Mouse (Mus musculus) liver, postnatal 0 days (tissue): Measurements from ENCODE around the gene Dnajc28. TPM values are rescaled to one million over a fixed set of nuclear protein-coding genes. Genes with fewer than 3 reads are reported as not detected.

Source experiments
- ATAC-seq: fragments of 200-750 bp; cut with Nextera tagmentation; 2 replicates; pipeline ENCODE4 v1.8.0; 2017; ENCODE audit warnings: mild to moderate bottlenecking, moderate library complexity
- DNase-seq: peaks from one replicate; pipeline ENCODE4 v3.0.0-alpha.2; 2016
- H3K27ac ChIP-seq: fragments of 300-500 bp; sonication (generic); 2 replicates; pipeline ENCODE4 v1.5.1; 2014; ENCODE audit warnings: antibody characterized with exemption, moderate library complexity, mild to moderate bottlenecking, low read depth
- H3K27me3 ChIP-seq: fragments of 300-500 bp; sonication (generic); 2 replicates; pipeline ENCODE4 v1.6.1; 2014; ENCODE audit warnings: low read length, control low read depth, mixed read lengths; ENCODE audit not compliant: insufficient read depth
- H3K36me3 ChIP-seq: fragments of 300-500 bp; sonication (generic); replicated peaks from 2 replicates; pipeline ENCODE4 v1.6.1; 2014; ENCODE audit warnings: mild to moderate bottlenecking, control low read depth, low read length, moderate library complexity, mixed read lengths; ENCODE audit not compliant: insufficient read depth
- H3K4me1 ChIP-seq: fragments of 300-500 bp; sonication (generic); 2 replicates; pipeline ENCODE4 v1.6.1; 2014; ENCODE audit warnings: antibody characterized with exemption, mild to moderate bottlenecking, control low read depth; ENCODE audit not compliant: insufficient read depth
- H3K4me2 ChIP-seq: fragments of 300-500 bp; sonication (generic); 2 replicates; pipeline ENCODE4 v1.6.1; 2014; ENCODE audit warnings: low read depth, mild to moderate bottlenecking, low read length, moderate library complexity, mixed read lengths
- H3K4me3 ChIP-seq: fragments of 300-500 bp; sonication (generic); 2 replicates; pipeline ENCODE4 v1.5.1; 2014; ENCODE audit warnings: low read depth, low read length
- H3K9ac ChIP-seq: fragments of 300-500 bp; sonication (generic); replicated peaks from 2 replicates; pipeline ENCODE4 v1.6.1; 2014; ENCODE audit warnings: mild to moderate bottlenecking, moderate library complexity
- H3K9me3 ChIP-seq: fragments of 300-500 bp; sonication (generic); 2 replicates; pipeline ENCODE4 v1.6.1; 2016; ENCODE audit warnings: mild to moderate bottlenecking, control low read depth, low read length, mixed read lengths
- CTCF ChIP-seq: sonication (generic); IDR thresholded peaks from 2 replicates; pipeline ENCODE4 v1.5.1; 2016; ENCODE audit warnings: antibody characterized with exemption, low read depth
- EP300 ChIP-seq: IDR thresholded peaks from 2 replicates; pipeline ENCODE4 v1.6.1; 2016; ENCODE audit warnings: antibody characterized with exemption, low read depth, mild to moderate bottlenecking
- WGBS: fragments of 180-500 bp; shearing (Covaris S2); extraction: QIAGEN DNeasy Blood & Tissue Kit; methylation state at CpG from one replicate; pipeline ENCODE4 v1.1.7; 2014; ENCODE audit not compliant: insufficient replicate concordance; 5-methylcytosine and 5-hydroxymethylcytosine counted together
- polyA plus RNA-seq: library from polyadenylated mRNA; unstranded; fragments of >200 nt; fragmentation: Nextera tagmentation; extraction: Ambion mirVana; gene quantifications from 2 replicates; pipeline ENCODE4 v1.2.1, GENCODE M21; 2015

Dnajc28 gene
- polyA plus RNA-seq, 1 experiment from 2014 or later = 4.3 TPM

DNA sequence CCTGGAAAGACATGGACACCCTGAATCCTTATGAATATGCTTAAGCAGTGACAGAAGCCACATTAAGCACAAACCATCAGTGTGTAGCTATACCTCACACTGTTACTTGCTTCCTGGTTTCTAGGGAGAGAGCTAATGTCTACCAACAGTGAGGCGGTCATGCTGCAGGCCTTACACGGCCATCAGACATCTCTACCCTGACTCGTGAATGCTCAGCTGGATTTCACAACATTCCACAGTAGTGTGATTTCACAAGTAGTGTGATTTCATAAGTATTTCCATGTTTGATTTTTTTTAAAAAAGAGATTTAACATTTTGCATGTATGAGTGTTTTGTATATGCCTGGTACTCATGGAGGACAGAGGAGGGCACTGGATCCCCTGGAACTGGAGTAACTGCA lies 9.8 kb upstream of the Dnajc28 start:
- DNase-seq (no peak), ATAC-seq (no peak)
- TF ChIP-seq CTCF (no peak), EP300 (no peak)
- H3K4me1 ChIP-seq = no peaks in the 10 kb centered on the region
- whole genome bisulfite sequencing = 66% methylated on average over 3 of the region's 3 CpGs
- H3K9ac ChIP-seq = no peak overlapping the region
- no peak overlapping the region for H3K27ac ChIP-seq
- no peak overlapping the region for H3K4me3 ChIP-seq
- peaks cover 83% of the 10 kb centered on the region for H3K36me3 ChIP-seq
- H3K4me2 ChIP-seq = no peak overlapping the region
- no peaks in the 10 kb centered on the region for H3K27me3 ChIP-seq
- no peaks in the 10 kb centered on the region for H3K9me3 ChIP-seq

DNA sequence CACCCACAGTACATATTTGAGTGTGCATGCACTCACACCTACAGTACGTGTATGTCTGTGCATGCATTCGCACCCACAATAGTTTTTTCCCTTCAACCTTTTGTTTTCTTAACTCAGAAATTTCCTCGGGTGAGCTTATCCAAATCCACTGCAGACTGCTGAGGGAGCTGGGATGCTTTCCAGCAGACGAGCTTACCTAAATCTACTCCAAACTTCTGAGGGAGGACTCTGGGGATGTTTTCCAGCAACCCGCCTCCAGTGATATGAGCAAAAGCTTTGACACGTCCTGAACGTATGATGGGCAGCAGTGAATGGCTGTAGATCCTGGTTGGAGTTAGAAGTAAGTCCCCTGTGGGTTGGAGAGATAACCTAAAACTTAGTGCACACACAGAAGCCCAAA lies 9.0 kb upstream of the Dnajc28 start:
- no peaks in the 10 kb centered on the region for H3K9me3 ChIP-seq
- H3K27ac ChIP-seq = no peak overlapping the region
- WGBS = 83% methylated on average over 7 of the region's 7 CpGs
- H3K4me1 ChIP-seq = no peaks in the 10 kb centered on the region
- DNase-seq = no peak
- peaks cover 85% of the 10 kb centered on the region for H3K36me3 ChIP-seq
- no peak for ATAC-seq
- H3K4me2 ChIP-seq = no peak overlapping the region
- H3K27me3 ChIP-seq = no peaks in the 10 kb centered on the region
- H3K9ac ChIP-seq = no peak overlapping the region
- TF ChIP-seq CTCF (no peak), EP300 (no peak)
- H3K4me3 ChIP-seq = no peak overlapping the region

DNA sequence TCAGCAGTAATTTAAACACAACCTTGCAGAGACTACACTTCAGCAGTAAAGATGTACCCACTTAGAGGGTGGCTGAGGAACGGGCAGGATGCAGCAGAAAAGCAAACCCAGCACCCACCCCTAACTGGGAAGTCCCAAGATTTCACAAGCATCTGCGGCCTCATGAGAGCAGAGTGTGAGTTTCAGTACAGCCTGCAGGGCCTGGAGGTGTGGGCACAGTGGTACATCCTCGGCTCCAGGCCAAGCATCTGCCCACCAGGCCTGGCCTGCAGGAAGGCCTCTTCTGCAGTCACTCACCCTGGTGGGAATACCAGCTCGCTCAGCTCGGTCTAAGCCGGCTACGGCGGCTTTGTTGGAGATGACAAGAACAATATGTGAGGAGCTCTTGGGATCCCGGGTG lies 4.2 kb upstream of the Dnajc28 start:
- TF ChIP-seq EP300 (no peak), CTCF (no peak)
- H3K9me3 ChIP-seq = no peaks in the 10 kb centered on the region
- ATAC-seq (no peak), DNase-seq (no peak)
- no peak overlapping the region for H3K4me2 ChIP-seq
- 85% methylated on average over 9 of the region's 9 CpGs for WGBS
- no peak overlapping the region for H3K4me3 ChIP-seq
- no peak overlapping the region for H3K9ac ChIP-seq
- no peak overlapping the region for H3K27ac ChIP-seq
- peaks cover 69% of the 10 kb centered on the region for H3K36me3 ChIP-seq
- H3K4me1 ChIP-seq = 0 out of 2 replicates have a peak, but pooled peaks cover under 1% of the 10 kb centered on the region
- H3K27me3 ChIP-seq = no peaks in the 10 kb centered on the region

DNA sequence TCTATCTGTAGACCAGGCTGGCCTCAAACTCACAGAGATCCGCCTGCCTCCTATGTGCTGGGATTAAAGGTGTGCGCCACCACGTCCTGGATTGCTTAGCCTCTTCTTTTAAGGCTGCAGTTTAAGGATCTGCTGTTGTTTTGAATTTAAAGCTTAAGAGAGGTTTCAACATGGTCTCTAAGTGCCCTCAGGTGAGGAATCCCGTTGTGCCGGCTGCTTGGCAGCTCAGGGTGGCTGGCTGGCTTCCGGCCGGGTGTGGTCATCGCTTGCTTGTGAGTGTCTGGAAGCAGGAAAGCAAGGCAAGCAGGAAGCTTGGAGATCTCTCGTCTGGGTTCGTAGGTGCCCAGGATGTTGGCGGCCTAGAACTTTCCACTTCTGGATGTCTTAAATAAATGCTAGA lies 2.2 kb upstream of the Dnajc28 start:
- H3K4me3 ChIP-seq = no peak overlapping the region
- TF ChIP-seq EP300 = no peak
- TF ChIP-seq CTCF = no peak
- 0 out of 2 replicates have a peak, but pooled peaks cover 2% of the 10 kb centered on the region for H3K4me1 ChIP-seq
- peaks cover 52% of the 10 kb centered on the region for H3K36me3 ChIP-seq
- no peak overlapping the region for H3K4me2 ChIP-seq
- H3K27me3 ChIP-seq = no peaks in the 10 kb centered on the region
- H3K27ac ChIP-seq = no peak overlapping the region
- H3K9me3 ChIP-seq = no peaks in the 10 kb centered on the region
- DNase-seq = no peak
- WGBS = 86% methylated on average over 11 of the region's 11 CpGs
- H3K9ac ChIP-seq = no peak overlapping the region
- no peak for ATAC-seq

DNA sequence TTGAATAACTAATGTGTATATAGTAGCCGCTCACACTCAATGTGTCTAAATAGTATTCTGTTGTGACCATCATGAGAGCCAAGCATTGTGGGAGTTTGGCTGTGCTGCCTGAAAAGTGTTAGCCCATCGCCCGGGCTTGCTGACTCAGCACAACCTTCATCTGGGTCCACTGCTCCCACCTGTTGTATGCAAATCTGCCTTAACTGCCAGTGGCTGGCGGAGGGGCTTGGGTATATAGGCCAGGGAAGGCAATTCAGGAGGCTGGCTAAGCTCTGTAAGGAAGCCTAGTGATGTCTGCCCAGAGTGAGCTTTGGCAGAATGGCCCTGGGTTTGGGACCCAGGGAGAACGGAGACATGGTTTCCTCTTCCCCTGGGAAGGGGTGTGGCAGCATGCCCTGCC lies 1.4 kb upstream of the Dnajc28 start:
- no peak overlapping the region for H3K27ac ChIP-seq
- H3K4me1 ChIP-seq = 0 out of 2 replicates have a peak, but pooled peaks cover 2% of the 10 kb centered on the region
- H3K9ac ChIP-seq = no peak overlapping the region
- H3K27me3 ChIP-seq = no peaks in the 10 kb centered on the region
- H3K36me3 ChIP-seq = peaks cover 45% of the 10 kb centered on the region
- 82% methylated on average over 5 of the region's 5 CpGs for WGBS
- no peak overlapping the region for H3K4me3 ChIP-seq
- H3K4me2 ChIP-seq = no peak overlapping the region
- DNase-seq (peak; percentile 34), ATAC-seq (no peak)
- H3K9me3 ChIP-seq = no peaks in the 10 kb centered on the region
- TF ChIP-seq CTCF = no peak
- TF ChIP-seq EP300 = no peak

DNA sequence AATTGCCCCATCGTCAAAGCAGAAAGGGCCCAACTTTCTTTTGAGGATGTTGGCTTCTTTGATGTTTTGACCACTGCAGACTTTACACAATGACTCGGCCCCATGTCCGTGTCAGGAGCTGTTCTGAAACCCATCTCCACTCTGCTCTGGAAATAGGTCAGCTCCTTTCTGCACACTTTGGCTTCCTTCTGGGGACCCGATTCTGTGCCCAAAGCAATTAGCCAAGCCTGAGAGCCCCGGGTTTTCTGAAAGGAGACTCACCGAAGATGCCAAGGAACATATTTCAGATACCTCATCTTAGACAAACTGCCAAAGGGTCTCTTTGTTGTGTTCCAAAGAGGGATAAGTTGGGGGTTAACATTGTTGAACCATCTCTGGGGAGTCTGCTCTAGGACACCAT lies 4.3 kb downstream of the Dnajc28 start:
- H3K9me3 ChIP-seq = no peaks in the 10 kb centered on the region
- ATAC-seq = no peak
- no peak overlapping the region for H3K4me2 ChIP-seq
- H3K27me3 ChIP-seq = no peaks in the 10 kb centered on the region
- 0 out of 2 replicates have a peak, but pooled peaks cover 2% of the 10 kb centered on the region for H3K4me1 ChIP-seq
- H3K36me3 ChIP-seq = no peaks in the 10 kb centered on the region
- TF ChIP-seq CTCF = no peak
- TF ChIP-seq EP300 = no peak
- no peak overlapping the region for H3K9ac ChIP-seq
- no peak overlapping the region for H3K4me3 ChIP-seq
- no peak for DNase-seq
- WGBS = 74% methylated on average over 6 of the region's 6 CpGs
- H3K27ac ChIP-seq = no peak overlapping the region

DNA sequence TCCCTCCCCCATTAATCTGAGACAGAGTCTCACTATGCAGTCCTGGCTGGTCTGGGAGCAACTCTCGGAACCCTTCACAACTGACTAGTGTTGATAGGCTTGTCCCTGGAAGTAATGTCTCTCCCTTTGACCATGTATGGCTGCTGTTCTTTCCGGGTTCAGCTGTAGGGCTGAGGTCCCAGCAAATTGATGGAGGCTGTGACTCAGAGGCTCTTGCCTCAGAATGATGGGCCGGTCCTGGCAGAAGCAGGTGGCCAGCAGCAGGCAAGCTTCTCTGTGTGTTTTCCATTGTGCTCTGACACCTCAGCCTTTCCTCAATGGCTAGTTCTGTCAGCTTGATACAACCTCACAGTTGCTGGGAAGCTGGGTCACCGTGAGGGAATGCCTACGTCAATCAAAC lies 6.3 kb downstream of the Dnajc28 start:
- Histone ChIP-seq H3K4me1 (no peaks in the 10 kb centered on the region), H3K9ac (no peak overlapping the region), H3K4me3 (0 out of 2 replicates have a peak overlapping the region, but pooled peaks have one; percentile 5), H3K36me3 (no peaks in the 10 kb centered on the region), H3K27ac (no peak overlapping the region), H3K4me2 (peak overlapping the region; percentile 11; the same call in 1 of the 2 replicates), H3K27me3 (no peaks in the 10 kb centered on the region), H3K9me3 (no peaks in the 10 kb centered on the region)
- TF ChIP-seq EP300 (no peak), CTCF (no peak)
- 83% methylated on average over 5 of the region's 5 CpGs for WGBS
- ATAC-seq (no peak), DNase-seq (no peak)
